In the genomic region with DNA sequence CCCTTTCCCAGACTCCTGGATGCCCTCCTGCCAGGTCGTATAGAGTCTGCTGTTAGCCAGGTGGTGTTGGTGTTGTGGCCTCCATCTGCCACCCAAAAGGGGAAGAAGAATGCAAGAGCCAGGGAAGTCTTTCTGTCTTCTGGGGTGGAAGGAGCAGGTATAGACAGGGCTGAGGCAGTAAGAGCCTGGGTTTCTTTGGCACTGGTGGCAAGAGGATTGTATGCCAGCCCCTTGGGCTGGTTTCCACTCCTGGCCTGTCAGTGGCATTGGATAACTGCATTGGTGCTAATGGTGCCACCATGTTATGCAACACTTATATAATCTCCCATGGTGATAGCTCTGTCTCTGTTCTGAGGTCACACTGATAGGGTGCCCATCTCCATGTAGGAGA, we compare ENCODE assay signal across 8 mouse cellular contexts. TPM values are rescaled to one million over a fixed set of nuclear protein-coding genes. Genes with fewer than 3 reads are reported as not detected.
DNase-seq lines count a peak whose midpoint lies in the region; ATAC-seq lines count a peak whose summit lies in the region.

No protein-coding gene starts in this region.

- peak; percentile 5; the same call in 1 of the 2 replicates for ATAC-seq in midbrain, embryonic 16.5 days

- WGBS in midbrain, embryonic 16.5 days = 29% methylated on average over 1 of the region's 1 CpGs

- H3K36me3 ChIP-seq in midbrain, embryonic 16.5 days (ENCODE audit: control insufficient read depth, insufficient read depth, low read length) = no peaks in the 10 kb centered on the region

- H3K4me1 ChIP-seq in brown adipose tissue, adult 24 weeks (ENCODE audit: control insufficient read depth, insufficient read depth, insufficient read length, low read length) = peaks cover 13% of the 10 kb centered on the region
- H3K4me1 ChIP-seq in midbrain, embryonic 16.5 days (ENCODE audit: control insufficient read depth, insufficient read depth, low read length) = peaks cover 18% of the 10 kb centered on the region

- DNase-seq in left cerebral cortex, adult 18-20 months (ENCODE audit: low spot score in 2 of 2) = peak; percentile 22 to 39
- DNase-seq in left cerebral cortex, postnatal 10 days (ENCODE audit: extremely low spot score in 1 of 2, low spot score in 2 of 2) = no peak
- peak; percentile 65 for DNase-seq in gastrocnemius, postnatal 25 days
- peak; percentile 43 to 45 for DNase-seq in layer of hippocampus, postnatal 14 days (ENCODE audit: low spot score in 2 of 2)
- DNase-seq in urinary bladder, postnatal 10 days (ENCODE audit: low spot score) = no peak
- no peak for DNase-seq in spleen, adult 12 weeks (ENCODE audit: low spot score)

- no peaks in the 10 kb centered on the region for H3K9me3 ChIP-seq in midbrain, embryonic 16.5 days (replicated peaks; ENCODE audit: control insufficient read depth, low read length, poor library complexity, severe bottlenecking)

- intact Hi-C loops in left cerebral cortex, postnatal 10 days (cut with DNase I) = loop anchor here (5.0 kb wide), 1 partner anchor 45 kb away; no protein-coding TSS in a partner anchor

- peak overlapping the region; percentile 80 for H3K4me3 ChIP-seq in brown adipose tissue, adult 24 weeks (ENCODE audit: insufficient read depth, low read depth, low read length)
- H3K4me3 ChIP-seq in midbrain, embryonic 16.5 days (ENCODE audit: low read depth, low read length) = peak overlapping the region; percentile 78

- H3K27ac ChIP-seq in brown adipose tissue, adult 24 weeks (replicated peaks; ENCODE audit: low read depth, low read length) = peak overlapping the region; percentile 81
- H3K27ac ChIP-seq in midbrain, embryonic 16.5 days (ENCODE audit: low read length) = peak overlapping the region; percentile 54; the same call in 1 of the 2 replicates

- H3K9ac ChIP-seq in midbrain, embryonic 16.5 days (ENCODE audit: low read depth, low read length) = peak overlapping the region; percentile 94

- peak overlapping the region; percentile 88 for H3K4me2 ChIP-seq in midbrain, embryonic 16.5 days (ENCODE audit: low read length)

- no peaks in the 10 kb centered on the region for H3K27me3 ChIP-seq in midbrain, embryonic 16.5 days (ENCODE audit: control insufficient read depth, insufficient read depth, low read depth, low read length)

RNA-seq across cellular contexts. Expression of a gene that starts 38.7 kb away (rescaled TPM):
- 10 to 100 TPM; 58.2 to 62.0 TPM for total RNA-seq in left cerebral cortex, adult 18-20 months (2021)
- 10 to 100 TPM; 29.1 to 29.2 TPM for total RNA-seq in left cerebral cortex, postnatal 10 days (2021)
- 28.4 and 46.9 TPM in 2 replicates for polyA plus RNA-seq in brown adipose tissue, adult 24 weeks (2012; ENCODE audit: insufficient read depth, insufficient read length, missing spikeins)
- total RNA-seq in gastrocnemius, postnatal 25 days (2021) = 10 to 100 TPM; 43.0 to 50.7 TPM
- 10 to 100 TPM; 32.1 to 33.2 TPM for total RNA-seq in layer of hippocampus, postnatal 14 days (2021)
- polyA plus RNA-seq in midbrain, embryonic 16.5 days (2015; fragmentation: Nextera tagmentation; extraction: Ambion mirVana) = 22.5 and 28.3 TPM in 2 replicates

Comparison
In these comparisons a context has a peak if more than half of its experiments do, and no peak if none do; other contexts are left out.
1. DNase-seq: peak in left cerebral cortex, adult 18-20 months (2 of 2), gastrocnemius, postnatal 25 days (single experiment) and layer of hippocampus, postnatal 14 days (2 of 2); none in left cerebral cortex, postnatal 10 days (0 of 2), urinary bladder, postnatal 10 days (single experiment) and spleen, adult 12 weeks (single experiment).